In genomic region chr7:100495042-100495441, GRCm38 (mm10) we compare ENCODE assay signal across 8 mouse cellular contexts. TPM values are rescaled to one million over a fixed set of nuclear protein-coding genes. Genes with fewer than 3 reads are reported as not detected.
DNase-seq lines count a peak whose midpoint lies in the region; ATAC-seq lines count a peak whose summit lies in the region.

No protein-coding gene starts in this region.

- peaks cover 70% of the 10 kb centered on the region for H3K36me3 ChIP-seq in erythroblast, embryonic 14.5 days (ENCODE audit: control insufficient read depth)
- H3K36me3 ChIP-seq in hindbrain, embryonic 10.5 days = peaks cover 41% of the 10 kb centered on the region

- H3K9me3 ChIP-seq in erythroblast, embryonic 14.5 days (ENCODE audit: control insufficient read depth, low read length) = no peaks in the 10 kb centered on the region
- H3K9me3 ChIP-seq in hindbrain, embryonic 10.5 days = no peaks in the 10 kb centered on the region

- H3K27ac ChIP-seq in hindbrain, embryonic 10.5 days = peak overlapping the region; percentile 76

- peak overlapping the region; percentile 68 for H3K4me3 ChIP-seq in erythroblast, embryonic 14.5 days (replicated peaks)
- peak overlapping the region; percentile 35 for H3K4me3 ChIP-seq in hindbrain, embryonic 10.5 days

- no peak for ATAC-seq in erythroblast, adult 5-6 weeks (replicated peaks; ENCODE audit: low FRiP score, poor library complexity, severe bottlenecking)

- peaks cover 71% of the 10 kb centered on the region for H3K4me1 ChIP-seq in erythroblast, embryonic 14.5 days (ENCODE audit: control insufficient read depth)
- H3K4me1 ChIP-seq in hindbrain, embryonic 10.5 days (replicated peaks) = peaks cover 56% of the 10 kb centered on the region

- WGBS in hindbrain, embryonic 10.5 days = 51% methylated on average over 8 of the region's 8 CpGs

- peak; percentile 50 for DNase-seq in embryo, embryonic 10 days (ENCODE audit: low spot score)
- peak; percentile 33 for DNase-seq in hindbrain, embryonic 10.5 days (ENCODE audit: low spot score)
- peak; percentile 34 for DNase-seq in lung, postnatal 36 days
- no peak for DNase-seq in retina, postnatal 1 day
- DNase-seq in urinary bladder, adult 18-20 months (ENCODE audit: low spot score in 2 of 2) = no peak
- no peak for DNase-seq in right cerebral cortex, postnatal 36 days (ENCODE audit: low spot score in 2 of 2)

- no peaks in the 10 kb centered on the region; the same call in 1 of the 2 replicates for H3K27me3 ChIP-seq in erythroblast, embryonic 14.5 days (ENCODE audit: control insufficient read depth)
- H3K27me3 ChIP-seq in hindbrain, embryonic 10.5 days (ENCODE audit: insufficient read depth, poor library complexity, severe bottlenecking) = peaks cover 24% of the 10 kb centered on the region

RNA-seq across cellular contexts. Expression of gene Ucp2, which starts 1.9 kb away (rescaled TPM):
- 595 and 629 TPM in 2 replicates for polyA plus RNA-seq in erythroblast, embryonic 14.5 days (2012)
- total RNA-seq in erythroblast, adult 5-6 weeks (2015; ENCODE audit: low replicate concordance) = 1,034 and 1,242 TPM in 2 replicates
- total RNA-seq in erythroblast, adult 5-6 weeks (2017; ENCODE audit: low replicate concordance) = 1,143 and 1,228 TPM in 2 replicates
- polyA plus RNA-seq in hindbrain, embryonic 10.5 days (2016; fragmentation: Nextera tagmentation; extraction: Ambion mirVana) = 122 and 123 TPM in 2 replicates

RNA-seq across cellular contexts. Expression of gene Dnajb13, which starts 19.7 kb away (rescaled TPM):
- not detected in 2 replicates for polyA plus RNA-seq in erythroblast, embryonic 14.5 days (2012)
- 1.5 TPM in 1 of 2 replicates, not detected in the other for total RNA-seq in erythroblast, adult 5-6 weeks (2015; ENCODE audit: low replicate concordance)
- 2.6 and 9.2 TPM in 2 replicates for total RNA-seq in erythroblast, adult 5-6 weeks (2017; ENCODE audit: low replicate concordance)
- 1.9 and 9.2 TPM in 2 replicates for polyA plus RNA-seq in hindbrain, embryonic 10.5 days (2016; fragmentation: Nextera tagmentation; extraction: Ambion mirVana)

RNA-seq across cellular contexts. Expression of gene Ucp3, which starts 22.3 kb away (rescaled TPM):
- polyA plus RNA-seq in erythroblast, embryonic 14.5 days (2012) = 0.02 TPM in 1 of 2 replicates, not detected in the other
- total RNA-seq in erythroblast, adult 5-6 weeks (2015; ENCODE audit: low replicate concordance) = 0.42 TPM in 1 of 2 replicates, not detected in the other
- 0.56 TPM in 1 of 2 replicates, not detected in the other for total RNA-seq in erythroblast, adult 5-6 weeks (2017; ENCODE audit: low replicate concordance)
- polyA plus RNA-seq in hindbrain, embryonic 10.5 days (2016; fragmentation: Nextera tagmentation; extraction: Ambion mirVana) = 0.09 TPM in 1 of 2 replicates, not detected in the other

RNA-seq across cellular contexts. Expression of gene Coa4, which starts 41.8 kb away (rescaled TPM):
- 0.60 and 0.96 TPM in 2 replicates for polyA plus RNA-seq in erythroblast, embryonic 14.5 days (2012)
- 1.7 and 4.0 TPM in 2 replicates for total RNA-seq in erythroblast, adult 5-6 weeks (2015; ENCODE audit: low replicate concordance)
- 6.7 and 9.8 TPM in 2 replicates for total RNA-seq in erythroblast, adult 5-6 weeks (2017; ENCODE audit: low replicate concordance)
- 20.4 and 23.3 TPM in 2 replicates for polyA plus RNA-seq in hindbrain, embryonic 10.5 days (2016; fragmentation: Nextera tagmentation; extraction: Ambion mirVana)

Comparison
In these comparisons a context has a peak if more than half of its experiments do, and no peak if none do; other contexts are left out.
1. DNase-seq: peak in embryo, embryonic 10 days (single experiment), hindbrain, embryonic 10.5 days (single experiment) and lung, postnatal 36 days (single experiment); none in retina, postnatal 1 day (single experiment), urinary bladder, adult 18-20 months (0 of 2) and right cerebral cortex, postnatal 36 days (0 of 2).